Mouse (Mus musculus): Measurements from ENCODE around the gene Pygo2. TPM values are rescaled to one million over a fixed set of nuclear protein-coding genes. Genes with fewer than 3 reads are reported as not detected.

The Pygo2 gene
- polyA plus RNA-seq, 1 experiment from 2014 or later, result 33.3 TPM

DNA sequence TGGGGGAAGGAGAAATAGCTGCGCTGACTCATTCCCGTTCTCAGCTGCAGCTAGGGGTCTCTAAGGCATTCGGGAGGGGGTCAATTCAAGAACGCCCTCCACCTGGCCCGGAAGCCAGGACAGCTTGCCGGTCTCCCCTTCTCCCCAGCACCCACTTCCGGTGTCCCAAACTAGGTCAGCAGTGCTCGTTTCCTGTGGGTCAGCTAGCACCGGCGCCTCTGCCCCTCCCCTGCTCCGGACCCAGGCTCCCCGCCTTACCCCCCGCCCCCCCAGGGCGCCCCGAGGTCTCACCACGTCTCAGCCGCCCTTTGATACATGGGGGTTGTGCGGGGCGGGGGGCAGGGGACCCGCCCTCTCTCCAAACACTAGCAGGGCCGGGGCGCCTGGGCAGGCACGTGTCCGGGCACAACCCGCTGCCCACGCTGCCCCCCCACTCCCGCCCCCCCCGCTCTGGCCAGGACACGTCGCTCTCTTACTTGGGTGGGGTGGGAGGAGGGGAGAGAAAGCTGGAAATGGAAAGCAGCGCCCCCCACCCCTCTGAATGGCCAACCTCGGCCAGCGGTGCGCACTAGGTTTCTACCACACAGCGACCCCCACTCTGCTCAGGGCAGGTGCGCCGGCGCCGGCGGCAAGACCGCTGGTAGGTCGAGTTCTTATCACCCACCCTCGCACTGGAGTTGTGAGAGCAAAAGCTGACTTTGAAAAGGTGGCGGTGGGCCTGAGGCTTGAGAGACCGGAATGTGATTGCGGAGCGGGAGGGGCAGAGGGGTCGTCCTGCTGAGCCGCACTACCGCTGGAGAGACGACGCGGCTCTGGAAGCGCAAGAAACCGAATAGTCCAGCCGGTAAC lies 38.1 kb upstream of the Pygo2 start:
- Histone ChIP-seq H3K4me1 (replicated peaks; ENCODE audit: control insufficient read depth, insufficient read depth, low read length) (peaks cover 43% of the 10 kb centered on the region), H3K4me2 (ENCODE audit: low read depth, low read length) (peak overlapping the region; percentile 98), H3K27me3 (ENCODE audit: control insufficient read depth, insufficient read depth, low read depth, low read length) (no peaks in the 10 kb centered on the region), H3K9ac (ENCODE audit: low read length) (peak overlapping the region; percentile 76), H3K4me3 (ENCODE audit: low read length) (peak overlapping the region; percentile 73), H3K9me3 (ENCODE audit: control insufficient read depth, low read length) (no peaks in the 10 kb centered on the region), H3K27ac (ENCODE audit: low read length) (peak overlapping the region; percentile 89), H3K36me3 (ENCODE audit: control insufficient read depth, insufficient read depth, low read length) (no peaks in the 10 kb centered on the region)
- ATAC-seq (ENCODE audit: low read depth), result no peak
- under 1% methylated on average over 53 of the region's 56 CpGs for WGBS

DNA sequence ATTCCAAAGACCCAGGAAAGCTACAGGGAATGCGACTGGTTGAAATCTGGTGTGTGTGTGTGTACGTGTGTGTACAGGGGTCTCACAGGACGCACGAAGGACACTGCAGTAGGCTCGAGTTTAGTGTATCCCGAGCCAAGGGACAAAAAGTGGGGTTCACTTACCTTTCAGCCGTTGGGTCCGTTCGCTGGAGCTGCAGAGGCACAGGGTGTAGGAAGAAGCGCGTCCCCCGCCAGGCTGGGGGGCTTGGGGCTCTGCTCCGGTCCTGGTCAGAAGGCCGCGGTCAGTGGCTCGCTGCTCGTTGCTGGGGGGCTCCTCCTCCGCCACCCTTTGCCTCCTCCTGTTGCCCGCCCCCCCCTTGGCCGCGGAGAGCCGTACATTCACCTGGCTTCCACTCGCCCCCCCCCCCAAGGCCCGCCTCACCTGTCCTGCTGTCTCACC lies 37.1 kb upstream of the Pygo2 start:
- peak overlapping the region; percentile 98 for H3K4me2 ChIP-seq (ENCODE audit: low read depth, low read length)
- peak overlapping the region; percentile 89 for H3K27ac ChIP-seq (ENCODE audit: low read length)
- no peaks in the 10 kb centered on the region for H3K36me3 ChIP-seq (ENCODE audit: control insufficient read depth, insufficient read depth, low read length)
- no peaks in the 10 kb centered on the region for H3K9me3 ChIP-seq (ENCODE audit: control insufficient read depth, low read length)
- no peak for ATAC-seq (ENCODE audit: low read depth)
- peak overlapping the region; percentile 76 for H3K9ac ChIP-seq (ENCODE audit: low read length)
- WGBS, result under 1% methylated on average over 14 of the region's 24 CpGs
- H3K4me1 ChIP-seq (replicated peaks; ENCODE audit: control insufficient read depth, insufficient read depth, low read length), result peaks cover 34% of the 10 kb centered on the region
- H3K27me3 ChIP-seq (ENCODE audit: control insufficient read depth, insufficient read depth, low read depth, low read length), result no peaks in the 10 kb centered on the region
- peak overlapping the region; percentile 73 for H3K4me3 ChIP-seq (ENCODE audit: low read length)

DNA sequence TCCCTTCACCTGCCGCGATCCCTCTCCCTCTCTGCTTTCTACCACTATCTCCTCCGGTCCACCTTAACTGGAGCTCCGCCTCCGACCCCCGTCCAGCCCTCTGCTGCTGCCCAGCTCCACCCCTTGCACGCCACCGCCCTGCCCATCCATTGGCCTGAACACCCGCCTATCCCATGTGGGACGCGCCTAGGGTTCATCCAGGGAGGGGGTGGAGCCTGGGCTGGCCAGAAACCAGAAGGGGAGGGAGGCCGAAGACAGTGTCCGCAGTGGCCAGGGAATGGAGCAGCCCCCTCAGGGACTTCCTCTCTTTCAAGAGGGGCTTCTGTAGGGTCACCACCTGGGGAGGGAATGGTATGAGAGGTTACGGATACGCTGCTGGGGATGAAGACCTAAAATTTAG lies 36.4 kb upstream of the Pygo2 start:
- Histone ChIP-seq H3K27ac (ENCODE audit: low read length) (peak overlapping the region; percentile 98), H3K4me2 (ENCODE audit: low read depth, low read length) (peak overlapping the region; percentile 99), H3K4me1 (replicated peaks; ENCODE audit: control insufficient read depth, insufficient read depth, low read length) (peaks cover 29% of the 10 kb centered on the region), H3K36me3 (ENCODE audit: control insufficient read depth, insufficient read depth, low read length) (no peaks in the 10 kb centered on the region), H3K27me3 (ENCODE audit: control insufficient read depth, insufficient read depth, low read depth, low read length) (no peaks in the 10 kb centered on the region), H3K9me3 (ENCODE audit: control insufficient read depth, low read length) (no peaks in the 10 kb centered on the region), H3K9ac (ENCODE audit: low read length) (peak overlapping the region; percentile 80), H3K4me3 (ENCODE audit: low read length) (peak overlapping the region; percentile 73)
- ATAC-seq (ENCODE audit: low read depth), result peak; percentile 95
- 0% methylated on average over 15 of the region's 15 CpGs for WGBS

DNA sequence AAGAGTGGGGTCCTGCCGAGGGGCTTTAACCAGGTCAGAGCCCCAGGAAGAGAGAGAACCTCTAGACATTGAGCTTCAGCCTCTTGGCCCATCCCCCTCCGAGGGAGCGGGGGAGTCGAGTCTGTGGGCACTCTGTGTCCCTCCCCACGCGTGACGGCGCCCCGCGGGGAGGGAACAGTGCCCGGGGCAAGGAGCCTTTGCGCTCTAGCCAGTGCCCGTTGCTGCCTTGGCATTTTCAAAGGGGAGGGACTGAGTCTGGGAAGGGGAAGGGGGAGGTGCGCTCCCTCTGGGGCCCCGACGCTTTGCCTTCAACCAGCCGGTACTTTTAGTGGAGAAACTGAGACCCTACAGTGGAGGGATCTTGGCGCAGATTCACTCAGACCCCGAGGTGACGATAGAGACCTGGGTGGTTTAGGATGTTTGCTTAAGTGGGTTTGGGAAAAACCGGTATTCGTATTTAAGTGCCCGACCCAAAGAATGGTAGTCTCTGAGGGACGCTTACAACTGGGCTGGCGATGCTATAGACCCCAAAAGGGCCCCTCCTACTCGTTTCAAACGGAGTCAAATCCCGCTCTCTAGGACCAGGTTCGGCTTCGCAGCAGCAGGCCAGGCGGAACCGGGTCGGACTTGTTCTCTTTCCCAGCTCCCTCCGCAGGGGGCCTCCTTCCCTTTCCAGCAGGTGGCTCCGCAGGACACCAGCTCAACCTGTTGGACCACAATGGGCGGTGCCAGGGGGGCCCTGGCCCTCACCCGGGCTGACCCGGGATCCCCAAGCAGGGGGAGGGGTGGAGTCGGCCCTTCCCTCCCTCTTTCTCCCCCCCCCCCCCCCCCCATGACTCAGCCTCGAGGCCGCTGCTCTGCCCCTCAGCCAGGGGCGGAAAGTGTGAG lies 35.8 kb upstream of the Pygo2 start, which contains the start of gene Zbtb7b:
Gene Zbtb7b (minus strand): TSS at position 771 of the 888 bp plus-strand sequence.
- Histone ChIP-seq H3K9ac (ENCODE audit: low read length) (peak within 1 kb of the TSS; percentile 80), H3K4me2 (ENCODE audit: low read depth, low read length) (peak within 1 kb of the TSS; percentile 99), H3K9me3 (ENCODE audit: control insufficient read depth, low read length) (no peaks in the 10 kb centered on the region), H3K36me3 (ENCODE audit: control insufficient read depth, insufficient read depth, low read length) (no peaks in the 10 kb centered on the region), H3K27ac (ENCODE audit: low read length) (peak within 1 kb of the TSS; percentile 98), H3K27me3 (ENCODE audit: control insufficient read depth, insufficient read depth, low read depth, low read length) (no peaks in the 10 kb centered on the region), H3K4me3 (ENCODE audit: low read length) (peak within 1 kb of the TSS; percentile 73), H3K4me1 (replicated peaks; ENCODE audit: control insufficient read depth, insufficient read depth, low read length) (peaks cover 29% of the 10 kb centered on the region)
- peak; percentile 58 for ATAC-seq (ENCODE audit: low read depth)
- WGBS, result under 1% methylated on average over 40 of the region's 42 CpGs

DNA sequence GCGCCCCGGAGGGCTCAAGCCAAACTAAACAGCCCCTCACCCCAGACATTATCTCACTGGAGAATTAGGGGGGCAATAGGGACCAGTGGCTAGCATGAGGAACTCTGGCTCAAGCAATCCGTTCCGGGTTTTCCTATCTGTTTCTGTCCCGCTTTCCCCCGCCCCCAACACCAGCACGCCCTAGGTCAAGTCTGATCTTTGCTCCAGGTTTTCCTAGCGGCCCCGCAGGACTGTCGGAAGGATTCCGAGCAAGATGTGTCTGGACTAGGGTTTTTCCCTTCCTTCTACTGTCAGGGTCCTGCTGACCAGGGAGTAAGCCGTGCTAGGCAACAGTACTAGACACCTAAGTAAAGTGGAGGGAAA lies 35.1 kb upstream of the Pygo2 start:
- peak overlapping the region; percentile 99 for H3K4me2 ChIP-seq (ENCODE audit: low read depth, low read length)
- H3K36me3 ChIP-seq (ENCODE audit: control insufficient read depth, insufficient read depth, low read length), result no peaks in the 10 kb centered on the region
- under 1% methylated on average over 12 of the region's 12 CpGs for WGBS
- peaks cover 26% of the 10 kb centered on the region for H3K4me1 ChIP-seq (replicated peaks; ENCODE audit: control insufficient read depth, insufficient read depth, low read length)
- ATAC-seq (ENCODE audit: low read depth), result peak; percentile 29
- H3K9ac ChIP-seq (ENCODE audit: low read length), result peak overlapping the region; percentile 80
- H3K27ac ChIP-seq (ENCODE audit: low read length), result peak overlapping the region; percentile 98
- H3K4me3 ChIP-seq (ENCODE audit: low read length), result peak overlapping the region; percentile 73
- H3K27me3 ChIP-seq (ENCODE audit: control insufficient read depth, insufficient read depth, low read depth, low read length), result no peaks in the 10 kb centered on the region
- no peaks in the 10 kb centered on the region for H3K9me3 ChIP-seq (ENCODE audit: control insufficient read depth, low read length)

DNA sequence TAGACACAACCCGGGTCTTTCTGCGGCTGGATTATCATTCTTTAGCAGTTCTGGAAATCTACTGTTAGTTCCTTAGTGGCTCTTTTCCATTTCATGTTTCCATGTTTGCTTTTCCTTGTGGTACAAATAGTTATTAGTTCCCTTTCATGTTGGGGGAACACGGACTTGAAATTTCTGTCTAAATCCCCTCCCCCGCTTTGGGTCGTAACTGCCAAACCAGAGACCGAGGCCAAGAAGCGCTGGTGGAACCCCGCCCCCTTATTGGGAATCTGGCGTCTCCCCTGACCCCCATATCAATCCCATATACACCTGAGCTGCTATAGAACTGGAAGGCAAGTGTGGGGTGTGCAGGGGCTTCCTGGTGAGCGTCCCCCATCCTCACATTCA lies 34.6 kb upstream of the Pygo2 start:
- Histone ChIP-seq H3K9me3 (ENCODE audit: control insufficient read depth, low read length) (no peaks in the 10 kb centered on the region), H3K4me1 (replicated peaks; ENCODE audit: control insufficient read depth, insufficient read depth, low read length) (peaks cover 21% of the 10 kb centered on the region)
- WGBS, result 2% methylated on average over 10 of the region's 10 CpGs

DNA sequence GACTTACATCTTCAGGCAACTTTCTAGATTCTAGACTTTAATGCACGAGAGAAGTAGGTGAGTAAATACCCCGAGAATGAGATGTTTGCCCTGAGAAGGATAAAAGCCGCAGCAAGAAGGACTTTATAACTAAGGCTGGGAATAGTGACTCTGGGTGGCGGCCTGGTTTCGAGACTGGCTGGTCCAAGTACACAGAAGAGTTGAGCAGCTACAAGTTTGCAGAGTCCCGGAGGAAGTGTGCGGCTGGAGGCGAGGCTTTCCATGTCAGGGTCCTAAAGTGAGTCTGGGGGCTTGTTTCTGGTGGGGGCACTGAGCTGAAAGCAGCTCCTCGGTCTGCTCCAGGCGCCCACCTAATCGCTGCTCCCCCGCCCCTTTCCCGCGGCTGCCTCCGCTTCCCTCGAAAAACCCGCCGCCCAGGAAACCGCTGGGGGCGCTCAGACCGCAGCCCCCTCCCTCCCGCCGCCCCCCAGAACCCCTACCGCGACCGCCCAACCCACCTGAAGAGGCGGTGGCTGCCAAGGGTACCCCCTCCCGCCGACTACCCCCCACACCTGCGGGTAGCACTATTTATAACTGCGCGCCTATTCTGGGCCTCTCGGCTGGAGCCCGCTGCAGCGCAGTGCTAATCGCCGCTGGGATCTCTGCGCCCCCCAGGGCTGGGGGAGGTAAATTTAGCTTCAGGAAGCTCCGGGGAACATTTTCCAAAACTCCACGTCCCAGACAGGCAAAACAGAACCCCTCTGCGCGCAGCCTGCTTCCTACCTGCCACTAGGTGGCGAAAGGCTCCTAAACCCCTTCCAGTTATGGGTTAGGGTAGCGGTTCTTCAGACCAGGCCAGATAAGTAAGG lies 34.0 kb upstream of the Pygo2 start:
- no peaks in the 10 kb centered on the region for H3K36me3 ChIP-seq (ENCODE audit: control insufficient read depth, insufficient read depth, low read length)
- peak overlapping the region; percentile 60 for H3K27ac ChIP-seq (ENCODE audit: low read length)
- H3K4me3 ChIP-seq (ENCODE audit: low read length), result peak overlapping the region; percentile 73
- H3K4me1 ChIP-seq (replicated peaks; ENCODE audit: control insufficient read depth, insufficient read depth, low read length), result peaks cover 15% of the 10 kb centered on the region
- H3K27me3 ChIP-seq (ENCODE audit: control insufficient read depth, insufficient read depth, low read depth, low read length), result no peaks in the 10 kb centered on the region
- no peaks in the 10 kb centered on the region for H3K9me3 ChIP-seq (ENCODE audit: control insufficient read depth, low read length)
- peak overlapping the region; percentile 99 for H3K4me2 ChIP-seq (ENCODE audit: low read depth, low read length)
- peak overlapping the region; percentile 78 for H3K9ac ChIP-seq (ENCODE audit: low read length)
- ATAC-seq (ENCODE audit: low read depth), result no peak
- under 1% methylated on average over 43 of the region's 44 CpGs for WGBS

More for the DNA sequence above, 34.6 kb upstream of the Pygo2 start:
- H3K36me3 ChIP-seq (ENCODE audit: control insufficient read depth, insufficient read depth, low read length), result no peaks in the 10 kb centered on the region
- H3K4me2 ChIP-seq (ENCODE audit: low read depth, low read length), result peak overlapping the region; percentile 99
- H3K27ac ChIP-seq (ENCODE audit: low read length), result peak overlapping the region; percentile 98
- ATAC-seq (ENCODE audit: low read depth), result no peak
- peak overlapping the region; percentile 73 for H3K4me3 ChIP-seq (ENCODE audit: low read length)
- no peaks in the 10 kb centered on the region for H3K27me3 ChIP-seq (ENCODE audit: control insufficient read depth, insufficient read depth, low read depth, low read length)
- H3K9ac ChIP-seq (ENCODE audit: low read length), result peak overlapping the region; percentile 80

DNA sequence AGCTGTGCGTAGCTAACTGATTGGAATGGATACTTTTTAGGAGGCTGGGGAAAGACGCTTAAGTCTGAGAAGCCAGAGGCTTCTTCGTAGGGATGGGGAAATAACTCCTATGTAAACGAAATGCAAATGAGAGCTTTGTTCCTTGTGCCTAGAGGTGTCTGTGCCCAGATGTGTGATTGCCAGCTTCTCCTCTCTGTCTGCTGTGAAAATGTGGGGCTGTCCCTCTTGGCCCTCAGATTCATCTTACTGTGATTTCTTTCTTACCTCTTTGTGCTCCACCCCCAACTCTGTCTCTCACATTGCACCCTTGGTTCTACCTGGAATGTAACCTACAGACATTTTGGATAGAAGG lies 33.4 kb upstream of the Pygo2 start:
- Histone ChIP-seq H3K27ac (ENCODE audit: low read length) (peak overlapping the region; percentile 60; the same call in 1 of the 2 replicates), H3K4me1 (replicated peaks; ENCODE audit: control insufficient read depth, insufficient read depth, low read length) (peaks cover 9% of the 10 kb centered on the region), H3K4me2 (ENCODE audit: low read depth, low read length) (peak overlapping the region; percentile 99), H3K27me3 (ENCODE audit: control insufficient read depth, insufficient read depth, low read depth, low read length) (no peaks in the 10 kb centered on the region), H3K9ac (ENCODE audit: low read length) (peak overlapping the region; percentile 78), H3K9me3 (ENCODE audit: control insufficient read depth, low read length) (no peaks in the 10 kb centered on the region), H3K36me3 (ENCODE audit: control insufficient read depth, insufficient read depth, low read length) (no peaks in the 10 kb centered on the region), H3K4me3 (ENCODE audit: low read length) (peak overlapping the region; percentile 73)
- ATAC-seq (ENCODE audit: low read depth), result no peak
- 2% methylated on average over 4 of the region's 4 CpGs for WGBS

Data from lung, embryonic 16.5 days (tissue).